Mouse (Mus musculus) splenic B cell, adult 2 months (primary cell): Measurements from ENCODE around the gene Kcnk18.

Experiments
- DNase-seq: peaks from one replicate; pipeline ENCODE4 v3.0.0-alpha.2; 2011; ENCODE audit warnings: low read depth, low spot score
- H3K27me3 ChIP-seq: 2 replicates; pipeline ENCODE4 v1.6.1; 2012; ENCODE audit warnings: mild to moderate bottlenecking, low read length, moderate library complexity, mixed read lengths; ENCODE audit not compliant: control insufficient read depth, poor library complexity, insufficient read depth, severe bottlenecking
- H3K36me3 ChIP-seq: 2 replicates; pipeline ENCODE4 v1.6.1; 2012; ENCODE audit warnings: mild to moderate bottlenecking, low read length, moderate library complexity, mixed read lengths; ENCODE audit not compliant: control insufficient read depth, poor library complexity, insufficient read depth, severe bottlenecking

Kcnk18 gene

DNA sequence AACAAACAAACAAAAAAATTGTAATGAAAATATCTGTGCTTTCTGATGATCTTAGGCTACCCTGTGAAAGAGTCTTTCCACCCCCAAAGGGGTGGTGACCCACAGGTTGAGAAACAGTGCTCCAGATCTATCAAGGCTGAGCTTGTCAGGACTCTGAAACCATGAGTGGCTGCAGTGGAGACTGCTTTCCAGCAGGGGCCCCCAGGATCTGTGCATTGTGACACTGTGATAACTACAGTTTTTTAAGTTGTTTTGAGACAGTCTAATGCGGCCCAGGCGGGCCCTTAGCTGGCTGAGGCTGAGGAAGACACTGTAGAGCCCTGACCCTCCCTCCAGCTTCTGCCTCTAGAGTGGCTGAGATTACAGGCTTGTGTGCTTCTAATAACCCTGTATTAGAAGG, 24.0 kb downstream of the Kcnk18 start:
- DNase-seq = no peak
- Histone ChIP-seq H3K27me3 (no peaks in the 10 kb centered on the region), H3K36me3 (no peaks in the 10 kb centered on the region)

DNA sequence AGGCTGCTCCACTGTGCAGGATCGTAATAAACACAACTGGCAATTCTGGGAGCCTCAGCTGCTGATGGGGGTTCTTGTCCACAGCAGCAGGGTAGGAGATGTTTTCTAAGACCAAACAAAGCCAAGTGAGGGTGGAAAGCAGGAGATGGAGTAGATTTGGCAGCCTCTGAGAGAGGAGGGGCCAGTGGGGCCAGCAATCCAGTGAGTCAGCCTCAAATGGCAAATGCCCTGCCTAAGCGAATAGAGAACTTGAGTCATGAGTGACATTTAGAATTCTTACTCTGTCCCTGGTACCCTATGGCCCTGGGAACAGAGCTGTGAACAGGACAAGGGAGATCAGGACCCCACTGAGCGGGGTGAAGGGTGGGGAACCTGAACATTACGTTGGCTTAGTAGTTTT, 29.1 kb downstream of the Kcnk18 start:
- no peak for DNase-seq
- H3K36me3 ChIP-seq = no peaks in the 10 kb centered on the region
- H3K27me3 ChIP-seq = no peaks in the 10 kb centered on the region

DNA sequence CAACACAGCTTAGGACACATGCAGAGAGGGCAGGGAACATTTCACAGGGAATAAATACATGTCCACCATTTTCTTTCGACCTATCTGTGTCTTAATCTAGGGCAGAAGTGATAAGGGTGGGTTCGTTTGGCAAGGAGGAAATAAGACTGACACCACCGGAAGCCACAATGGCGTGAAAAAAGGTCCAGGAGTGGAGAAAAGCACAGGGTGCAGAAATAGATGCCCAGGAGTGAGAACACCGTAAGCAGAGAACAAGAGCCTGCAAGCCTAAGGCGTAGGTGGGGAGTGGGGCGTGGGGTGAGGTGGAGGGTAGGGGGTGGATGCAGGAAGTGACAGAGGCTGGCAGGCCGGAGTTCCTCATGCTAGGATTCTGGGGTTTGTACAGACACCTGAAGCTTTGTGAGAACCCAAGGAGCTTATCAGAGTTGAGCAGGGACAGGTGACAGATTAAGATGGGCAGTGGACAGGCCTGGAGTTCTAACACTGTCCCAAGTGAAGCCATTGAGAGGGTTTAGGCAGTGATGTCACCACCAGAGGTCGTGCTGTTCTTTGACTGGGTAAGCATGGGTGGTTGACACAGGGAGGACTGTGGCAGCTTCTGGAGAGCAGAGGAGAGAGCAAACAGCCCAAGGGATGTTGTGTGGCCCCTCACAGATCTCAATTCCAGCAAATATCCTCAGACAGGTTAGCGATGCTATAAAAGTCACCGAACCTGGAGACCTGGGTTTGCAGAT, 29.7 kb downstream of the Kcnk18 start:
- no peak for DNase-seq
- Histone ChIP-seq H3K36me3 (no peaks in the 10 kb centered on the region), H3K27me3 (no peaks in the 10 kb centered on the region)

DNA sequence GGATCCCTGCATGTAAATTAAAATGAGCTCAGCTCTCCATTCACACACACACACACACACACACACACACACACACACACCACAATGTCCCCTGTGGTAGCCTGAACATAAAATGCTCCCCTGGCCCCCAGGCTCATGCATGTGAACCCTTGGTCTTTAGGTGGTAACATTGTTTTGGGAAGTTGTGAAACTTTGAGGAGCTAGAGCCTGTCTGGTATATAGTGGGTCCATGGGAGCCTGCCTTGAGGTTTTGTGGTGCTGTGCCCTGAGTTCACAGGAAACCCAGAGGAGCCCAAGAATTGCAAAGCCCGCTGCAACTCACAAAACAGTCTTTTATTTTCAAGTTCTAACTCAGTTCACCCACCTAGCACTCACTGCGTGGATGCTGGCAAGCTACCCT, 33.6 kb downstream of the Kcnk18 start:
- Histone ChIP-seq H3K27me3 (no peaks in the 10 kb centered on the region), H3K36me3 (no peaks in the 10 kb centered on the region)
- DNase-seq = no peak

DNA sequence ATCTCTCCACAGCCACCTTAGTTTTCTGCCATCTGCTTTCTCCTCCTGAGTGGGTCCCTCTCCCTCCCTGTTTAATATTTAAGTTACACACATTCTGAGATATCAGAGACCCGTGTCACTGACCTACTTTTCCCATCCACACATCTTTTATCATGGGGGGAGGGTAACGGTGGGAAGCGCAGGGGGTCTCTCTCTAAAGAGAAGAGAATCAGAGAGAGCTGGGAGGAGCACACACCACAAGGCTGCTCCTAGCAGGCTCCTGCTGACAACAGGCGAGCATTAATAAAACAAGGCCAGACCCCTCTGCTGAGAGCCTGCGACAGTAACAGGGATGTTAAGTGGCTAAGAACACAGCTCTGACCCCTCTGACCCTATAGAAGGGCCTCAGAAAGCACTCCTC, 40.6 kb downstream of the Kcnk18 start:
- Histone ChIP-seq H3K36me3 (no peaks in the 10 kb centered on the region), H3K27me3 (no peaks in the 10 kb centered on the region)
- no peak for DNase-seq

DNA sequence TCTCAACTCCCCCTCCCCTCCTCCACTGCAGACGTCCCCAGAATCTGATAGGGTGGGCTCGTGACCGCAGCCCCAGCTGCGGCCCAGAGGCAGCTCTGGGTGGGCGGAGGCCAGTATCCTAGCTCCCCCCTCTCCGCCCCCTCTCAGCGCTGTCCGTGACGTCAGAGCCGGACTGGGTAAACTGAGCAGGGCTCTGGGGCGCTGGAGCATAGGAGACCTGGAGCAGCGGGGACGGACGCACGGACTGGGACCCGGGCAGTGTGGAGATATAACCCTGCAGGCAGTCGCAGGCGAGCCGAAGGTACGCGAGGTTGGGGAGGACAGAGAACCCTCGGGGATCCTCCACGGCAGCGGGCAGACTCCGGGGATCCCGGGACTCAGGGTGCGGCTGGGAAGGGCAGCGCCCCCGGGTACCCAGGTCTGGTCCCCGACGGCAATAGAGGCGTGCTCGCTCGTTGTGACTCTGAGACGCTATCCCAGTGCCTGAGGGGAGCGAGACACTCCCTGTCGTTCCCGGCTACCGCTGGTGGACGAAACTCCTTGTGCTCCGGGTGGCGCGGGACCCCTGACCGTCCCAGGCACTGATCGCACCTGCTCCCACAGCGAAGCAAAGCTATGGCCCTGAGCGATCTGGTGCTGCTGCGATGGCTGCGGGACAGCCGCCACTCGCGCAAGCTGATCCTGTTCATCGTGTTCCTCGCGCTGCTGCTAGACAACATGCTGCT, 41.9 kb downstream of the Kcnk18 start, which contains the start of gene Slc18a2:
Gene Slc18a2 (plus strand): TSS at position 179 of the 725 bp plus-strand sequence.
- Histone ChIP-seq H3K27me3 (no peaks in the 10 kb centered on the region), H3K36me3 (no peaks in the 10 kb centered on the region)
- no peak for DNase-seq

DNA sequence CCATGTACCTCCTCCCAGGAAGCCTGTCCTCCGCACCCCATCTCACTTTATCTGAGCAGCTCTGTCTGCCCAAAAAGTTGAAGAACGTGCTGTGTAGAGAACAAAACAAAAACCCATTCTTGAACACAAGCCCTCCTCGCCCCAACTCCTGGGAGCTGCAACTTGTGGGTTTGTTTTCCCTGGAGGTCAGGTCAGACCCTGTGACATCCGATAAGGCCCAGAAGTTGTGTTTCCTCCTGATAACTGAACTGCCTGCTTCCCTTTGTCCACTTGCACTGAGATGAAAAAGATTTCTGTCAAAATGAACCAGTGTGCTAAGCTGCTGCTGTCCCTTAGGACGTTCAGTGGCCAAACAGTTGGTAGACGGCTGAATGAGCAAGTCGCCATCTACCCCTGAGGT, 42.6 kb downstream of the Kcnk18 start:
- no peak for DNase-seq
- H3K27me3 ChIP-seq = no peaks in the 10 kb centered on the region
- no peaks in the 10 kb centered on the region for H3K36me3 ChIP-seq

DNA sequence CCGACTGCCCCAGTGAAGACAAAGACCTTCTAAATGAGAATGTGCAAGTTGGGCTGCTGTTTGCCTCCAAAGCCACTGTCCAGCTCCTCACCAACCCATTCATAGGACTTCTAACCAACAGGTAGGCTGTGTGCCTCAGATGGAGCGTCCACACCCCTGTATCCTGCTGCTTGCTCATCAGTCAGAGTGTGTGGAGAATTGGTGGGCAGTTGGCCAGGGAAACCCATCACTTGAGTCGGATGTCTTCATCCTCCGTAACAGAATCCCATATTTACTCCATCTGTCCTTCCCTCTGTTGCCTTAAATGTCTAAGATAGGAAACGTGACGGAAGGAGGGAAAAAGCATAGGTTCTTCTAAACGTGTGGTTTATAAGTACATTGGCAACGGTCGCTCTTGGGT, 44.2 kb downstream of the Kcnk18 start:
- H3K36me3 ChIP-seq = no peaks in the 10 kb centered on the region
- H3K27me3 ChIP-seq = no peaks in the 10 kb centered on the region
- DNase-seq = no peak

DNA sequence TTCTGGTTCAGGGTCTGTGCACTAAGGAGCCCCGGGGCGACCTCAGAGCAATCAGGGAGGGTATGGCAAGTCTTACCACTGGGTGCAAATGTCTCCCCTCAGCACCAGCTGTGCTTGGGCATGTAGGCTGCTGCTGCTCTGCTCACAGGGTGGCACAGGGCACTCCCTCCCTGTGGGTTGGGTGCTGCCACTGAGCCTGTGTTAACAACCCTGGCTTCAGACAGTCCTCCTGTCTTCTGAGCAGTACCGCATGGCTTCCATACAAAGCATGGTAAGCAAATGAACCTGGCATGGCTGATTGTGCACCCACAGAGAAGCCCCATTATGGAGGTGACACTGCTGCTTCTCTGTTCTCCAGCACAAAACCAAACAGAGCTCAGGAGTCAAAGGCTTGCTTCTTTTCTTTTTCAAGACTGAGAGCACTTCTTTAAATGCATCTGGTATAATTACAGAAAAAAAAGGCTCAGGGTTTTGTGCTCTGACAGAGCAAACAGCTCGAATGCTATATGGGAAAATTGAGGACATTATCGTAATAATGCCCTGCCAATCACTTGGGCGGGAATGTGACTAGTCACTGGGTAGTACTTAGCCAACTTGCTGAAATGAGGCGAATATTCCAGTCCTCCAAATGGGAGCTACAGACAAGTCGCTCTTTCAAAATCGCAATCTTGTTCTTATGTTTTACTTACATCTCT, 46.0 kb downstream of the Kcnk18 start:
- Histone ChIP-seq H3K36me3 (no peaks in the 10 kb centered on the region), H3K27me3 (no peaks in the 10 kb centered on the region)
- no peak for DNase-seq

DNA sequence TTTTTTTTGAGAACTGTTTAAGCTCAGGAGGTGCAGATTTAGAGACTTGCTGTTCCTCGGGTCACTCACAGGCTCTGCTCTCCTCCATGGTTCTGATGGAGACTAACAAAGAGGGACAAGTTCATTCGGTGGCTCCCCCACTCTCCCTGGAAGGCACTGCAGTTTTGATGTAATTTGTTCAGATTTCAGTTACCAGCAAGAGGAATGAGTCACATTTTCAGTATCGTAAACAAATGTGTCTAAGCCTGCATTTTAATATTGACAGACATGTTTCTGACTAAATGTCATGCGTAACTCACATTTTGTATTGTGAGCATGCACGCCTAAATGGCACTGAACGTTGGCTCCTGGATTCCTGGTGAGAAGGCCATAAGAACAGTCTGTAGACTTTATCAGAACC, 46.9 kb downstream of the Kcnk18 start:
- no peaks in the 10 kb centered on the region for H3K36me3 ChIP-seq
- no peak for DNase-seq

DNA sequence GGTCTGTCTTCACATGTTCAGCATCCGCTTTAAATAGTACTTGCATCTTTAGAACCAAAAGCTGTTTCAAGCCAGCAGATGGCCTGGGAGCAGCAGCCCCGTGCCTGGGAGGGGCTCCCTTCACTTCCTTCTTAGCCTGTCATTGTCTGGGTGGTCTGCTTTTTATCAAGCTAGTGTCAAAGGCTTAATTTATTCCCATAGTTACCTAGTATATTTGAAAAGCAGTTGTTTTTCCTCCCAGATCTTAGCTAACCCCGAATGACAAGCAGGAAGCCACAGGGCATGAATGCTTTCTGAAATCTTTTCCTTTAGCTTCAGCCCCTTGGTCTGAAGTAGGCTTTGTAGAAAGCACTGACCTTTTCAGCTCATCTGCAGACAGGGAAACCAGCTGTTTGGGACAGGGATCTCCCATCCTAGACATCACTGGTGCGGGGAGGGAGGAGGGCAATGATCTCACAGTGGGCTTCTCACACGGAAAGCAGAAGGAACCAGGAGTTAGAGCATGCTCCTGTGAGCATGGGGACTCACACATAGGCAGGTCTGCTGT, 48.5 kb downstream of the Kcnk18 start:
- no peak for DNase-seq

More for the DNA sequence above, 46.9 kb downstream of the Kcnk18 start:
- no peaks in the 10 kb centered on the region for H3K27me3 ChIP-seq

DNA sequence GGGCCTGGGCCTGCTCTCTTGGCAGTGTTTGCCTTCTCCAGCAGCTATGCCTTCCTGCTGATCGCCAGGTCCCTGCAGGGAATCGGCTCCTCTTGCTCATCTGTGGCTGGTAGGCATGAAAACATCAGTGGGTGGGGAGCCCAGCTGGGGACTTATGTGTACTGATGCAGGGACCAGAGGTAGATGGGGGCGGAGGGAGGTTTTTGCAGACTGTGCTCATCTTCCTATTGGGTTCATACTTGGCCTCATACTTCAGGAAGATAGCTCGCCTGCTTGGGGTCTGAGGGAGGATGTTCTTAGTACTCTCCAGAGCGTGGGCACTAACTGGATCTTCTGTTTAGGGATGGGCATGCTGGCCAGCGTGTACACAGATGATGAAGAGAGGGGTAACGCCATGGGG, 54.2 kb downstream of the Kcnk18 start:
- no peak for DNase-seq
- no peaks in the 10 kb centered on the region for H3K27me3 ChIP-seq
- H3K36me3 ChIP-seq = no peaks in the 10 kb centered on the region

More for the DNA sequence above, 48.5 kb downstream of the Kcnk18 start:
- no peaks in the 10 kb centered on the region for H3K36me3 ChIP-seq
- no peaks in the 10 kb centered on the region for H3K27me3 ChIP-seq

DNA sequence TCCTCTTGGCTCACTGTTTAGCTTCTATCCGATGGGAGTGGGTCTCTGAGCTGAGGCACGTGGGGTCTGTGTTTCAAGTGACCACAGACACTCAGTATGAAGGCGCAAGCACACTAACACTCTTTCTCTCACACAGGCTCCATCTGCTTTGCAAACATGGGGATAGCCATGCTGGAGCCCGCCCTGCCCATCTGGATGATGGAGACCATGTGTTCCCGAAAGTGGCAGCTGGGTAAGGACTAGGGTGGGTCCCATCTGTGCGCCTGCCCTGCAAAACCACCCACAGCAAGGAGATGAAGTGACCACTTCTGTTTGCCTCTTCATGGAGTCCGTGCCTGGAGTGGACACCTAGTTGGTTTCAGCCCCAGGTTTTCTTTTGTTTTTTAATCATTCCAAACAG, 57.3 kb downstream of the Kcnk18 start:
- Histone ChIP-seq H3K36me3 (no peaks in the 10 kb centered on the region), H3K27me3 (no peaks in the 10 kb centered on the region)
- no peak for DNase-seq

DNA sequence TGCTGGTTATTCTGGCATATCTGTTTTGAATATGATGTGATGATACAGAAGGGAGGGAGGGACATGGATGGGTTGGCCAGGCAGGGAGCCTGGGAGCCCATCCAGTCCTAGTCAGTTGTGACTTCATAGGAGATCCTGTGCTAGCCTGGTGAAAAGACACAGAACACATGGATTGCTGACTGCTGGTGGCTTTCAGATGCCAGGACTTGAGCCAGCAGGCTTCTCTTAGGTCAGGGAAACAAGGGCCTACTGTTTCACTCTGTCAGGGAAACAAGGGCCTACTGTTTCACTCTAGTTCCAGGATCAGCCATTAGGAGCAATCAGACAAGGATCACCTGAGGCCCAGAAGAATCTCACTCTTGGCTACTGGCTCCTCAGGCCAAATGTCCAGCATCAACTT, 61.8 kb downstream of the Kcnk18 start:
- Histone ChIP-seq H3K27me3 (no peaks in the 10 kb centered on the region), H3K36me3 (no peaks in the 10 kb centered on the region)
- DNase-seq = no peak

DNA sequence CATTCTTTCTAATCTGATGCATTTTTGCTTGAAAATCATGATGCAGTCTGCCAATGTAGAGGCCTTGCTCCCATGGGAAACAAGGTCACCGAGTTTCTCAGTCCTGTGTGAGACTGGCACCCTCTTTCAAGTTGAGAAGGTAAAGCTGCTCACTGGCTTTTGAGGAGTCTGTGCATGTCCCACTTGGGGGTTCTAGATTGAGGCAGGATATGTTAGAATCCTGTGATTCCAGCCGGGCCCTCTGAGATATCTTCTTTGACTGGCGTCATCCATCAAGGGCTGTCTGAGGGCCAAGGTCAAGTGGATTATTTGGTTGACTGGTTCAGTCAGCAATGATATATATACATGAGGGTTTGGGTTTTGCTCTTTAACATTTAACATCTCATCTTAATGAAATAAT, 63.0 kb downstream of the Kcnk18 start:
- Histone ChIP-seq H3K36me3 (no peaks in the 10 kb centered on the region), H3K27me3 (no peaks in the 10 kb centered on the region)
- DNase-seq = no peak
